Mouse (Mus musculus): ENCODE results near the gene Plekho2. TPM values are rescaled to one million over a fixed set of nuclear protein-coding genes. Genes with fewer than 3 reads are reported as not detected.

Gene Plekho2
- total and polyA plus RNA-seq, 3 experiments = 7.9 to 33.8 (median 13.9) TPM

GRCm38 (mm10) chr9:65629025-65629766 lies 49.4 kb upstream of the Plekho2 start, which contains the start of gene Rbpms2:
Rbpms2 (plus strand) TSS chr9:65629648.
- Histone ChIP-seq H3K9ac (ENCODE audit: insufficient read depth, low read depth) (peak within 1 kb of the TSS; percentile 27), H3K9me3 (replicated peaks; ENCODE audit: low read length) (peaks cover 8% of the 10 kb centered on the region), H3K4me3 (replicated peaks in 1 of 3; ENCODE audit: low read depth in 2 of 3, low read length in 2 of 3, poor library complexity in 1 of 3) (peak within 1 kb of the TSS; percentile 21 to 48 (median 38)), H3K4me1 (ENCODE audit: control insufficient read depth in 1 of 2, insufficient read depth in 2 of 2) (no peaks in the 10 kb centered on the region), H3K27ac (ENCODE audit: insufficient read depth, low read depth) (no peak within 1 kb of the TSS), H3K36me3 (replicated peaks in 1 of 2; ENCODE audit: control insufficient read depth in 1 of 2, insufficient read depth in 1 of 2, low read length in 1 of 2) (no peaks in the 10 kb centered on the region), H3K4me2 (ENCODE audit: insufficient read depth, low read depth, poor library complexity, severe bottlenecking) (peak within 1 kb of the TSS; percentile 83), H3K27me3 (replicated peaks) (peaks cover 24% of the 10 kb centered on the region), H3K79me2 (replicated peaks; ENCODE audit: control insufficient read depth, extremely low read depth, insufficient read depth, poor library complexity, severe bottlenecking) (no peaks in the 10 kb centered on the region)
- dilution Hi-C loops (cut with MboI; ENCODE audit: extremely low pct_ligation_motif_present, extremely low pct_unique_long_range_greater_than_20kb, low sequenced_read_pairs) (no loop called here), in situ Hi-C loops (cut with MboI; ENCODE audit: low pct_ligation_motif_present, low pct_unique_long_range_greater_than_20kb, low sequenced_read_pairs) (no loop called here)
- no peak for DNase-seq (ENCODE audit: extremely low read depth)
- TF ChIP-seq EP300 (IDR thresholded peaks at IDR 0.05; ENCODE audit: low read length) (no peak), TCF12 (IDR thresholded peaks at IDR 0.05; ENCODE audit: low read depth, low read length) (no peak), POLR2AphosphoS2 (IDR thresholded peaks at IDR 0.05; ENCODE audit: low read depth, low read length) (no peak), MAFK (IDR thresholded peaks at IDR 0.05; ENCODE audit: insufficient replicate concordance, low read length) (no peak), SMC3 (IDR thresholded peaks at IDR 0.05; ENCODE audit: low read depth, low read length) (no peak), USF2 (conservative IDR thresholded peaks at IDR 0.05; ENCODE audit: low read depth, low read length) (no peak), NRF1 (IDR thresholded peaks at IDR 0.05; ENCODE audit: low read depth, low read length) (no peak), IRF4 (IDR thresholded peaks at IDR 0.05; ENCODE audit: low read depth, low read length) (no peak), MAZ (IDR thresholded peaks at IDR 0.05; ENCODE audit: low read depth, low read length) (no peak), MAX (IDR thresholded peaks at IDR 0.05; ENCODE audit: low read length) (no peak), CHD1 (IDR thresholded peaks at IDR 0.05; ENCODE audit: low read depth, low read length) (no peak), MEF2A (IDR thresholded peaks at IDR 0.05; ENCODE audit: borderline replicate concordance, low read depth, low read length) (no peak), CHD2 (IDR thresholded peaks at IDR 0.05; ENCODE audit: low read length) (no peak), POLR2A (IDR thresholded peaks at IDR 0.05; ENCODE audit: low read depth, low read length) (no peak), ELF1 (IDR thresholded peaks at IDR 0.05; ENCODE audit: low read depth, low read length) (no peak), ZKSCAN1 (IDR thresholded peaks at IDR 0.05; ENCODE audit: borderline replicate concordance, low read depth, low read length) (no peak)

- no peak overlapping the region for H3K4me3 ChIP-seq (replicated peaks in 1 of 3; ENCODE audit: low read depth in 2 of 3, low read length in 2 of 3, poor library complexity in 1 of 3)
- no peak overlapping the region for H3K27ac ChIP-seq (ENCODE audit: insufficient read depth, low read depth)
- no peaks in the 10 kb centered on the region for H3K9me3 ChIP-seq (replicated peaks; ENCODE audit: low read length)
- H3K79me2 ChIP-seq (replicated peaks; ENCODE audit: control insufficient read depth, extremely low read depth, insufficient read depth, poor library complexity, severe bottlenecking) = no peaks in the 10 kb centered on the region
- H3K27me3 ChIP-seq (replicated peaks) = peaks cover 19% of the 10 kb centered on the region
- in situ Hi-C loops (cut with MboI; ENCODE audit: low pct_ligation_motif_present, low pct_unique_long_range_greater_than_20kb, low sequenced_read_pairs) = no loop called here
- dilution Hi-C loops (cut with MboI; ENCODE audit: extremely low pct_ligation_motif_present, extremely low pct_unique_long_range_greater_than_20kb, low sequenced_read_pairs) = no loop called here
- H3K36me3 ChIP-seq (replicated peaks in 1 of 2; ENCODE audit: control insufficient read depth in 1 of 2, insufficient read depth in 1 of 2, low read length in 1 of 2) = no peaks in the 10 kb centered on the region
- TF ChIP-seq POLR2A (IDR thresholded peaks at IDR 0.05; ENCODE audit: low read depth, low read length) (no peak), NELFE (IDR thresholded peaks at IDR 0.05; ENCODE audit: low read depth, low read length) (no peak), JUN (IDR thresholded peaks at IDR 0.05; ENCODE audit: insufficient read depth, low read depth, low read length) (no peak), MYC (IDR thresholded peaks at IDR 0.05; ENCODE audit: low read depth, low read length) (no peak), TBP (conservative IDR thresholded peaks at IDR 0.05; ENCODE audit: low read depth, low read length) (no peak), USF2 (conservative IDR thresholded peaks at IDR 0.05; ENCODE audit: low read depth, low read length) (no peak), ZMIZ1 (IDR thresholded peaks at IDR 0.05; ENCODE audit: low read depth, low read length) (no peak), USF1 (IDR thresholded peaks at IDR 0.05; ENCODE audit: low read depth, low read length) (no peak), RCOR1 (conservative IDR thresholded peaks at IDR 0.05; ENCODE audit: low read depth, low read length) (no peak), MAX (IDR thresholded peaks at IDR 0.05; ENCODE audit: low read length) (no peak), CTCF (conservative IDR thresholded peaks at IDR 0.05 in 1 of 2, IDR thresholded peaks at IDR 0.05 in 1 of 2; ENCODE audit: low read depth in 2 of 2, low read length in 2 of 2) (no peak), ZC3H11A (IDR thresholded peaks at IDR 0.05; ENCODE audit: low read depth, low read length) (no peak), ELF1 (IDR thresholded peaks at IDR 0.05; ENCODE audit: low read depth, low read length) (no peak), EP300 (IDR thresholded peaks at IDR 0.05; ENCODE audit: low read length) (no peak), MAFK (IDR thresholded peaks at IDR 0.05; ENCODE audit: insufficient replicate concordance, low read length) (no peak), MEF2A (IDR thresholded peaks at IDR 0.05; ENCODE audit: borderline replicate concordance, low read depth, low read length) (no peak), POLR2AphosphoS2 (IDR thresholded peaks at IDR 0.05; ENCODE audit: low read depth, low read length) (no peak), TCF12 (IDR thresholded peaks at IDR 0.05; ENCODE audit: low read depth, low read length) (no peak), HCFC1 (IDR thresholded peaks at IDR 0.05; ENCODE audit: low read depth, low read length) (no peak), JUND (conservative IDR thresholded peaks at IDR 0.05; ENCODE audit: low read depth, low read length) (no peak)
- H3K4me2 ChIP-seq (ENCODE audit: insufficient read depth, low read depth, poor library complexity, severe bottlenecking) = no peak overlapping the region
- no peaks in the 10 kb centered on the region for H3K4me1 ChIP-seq (ENCODE audit: control insufficient read depth in 1 of 2, insufficient read depth in 2 of 2)
- no peak for DNase-seq (ENCODE audit: extremely low read depth)
- no peak overlapping the region for H3K9ac ChIP-seq (ENCODE audit: insufficient read depth, low read depth)
These were observed 44.4 kb upstream of the Plekho2 start for GRCm38 (mm10) chr9:65624266-65624665.
